Mouse (Mus musculus): ENCODE measurements around the gene Saxo1. TPM values are rescaled to one million over a fixed set of nuclear protein-coding genes. Genes with fewer than 3 reads are reported as not detected.

Saxo1 gene
- polyA plus RNA-seq (2015; fragmentation: Nextera tagmentation; extraction: Ambion mirVana) = not detected in 2 replicates

GRCm38 (mm10) chr4:86558228-86558627 lies at the start of gene Saxo1:
Gene Saxo1, minus strand, starts transcription at chr4:86558328.
- Histone ChIP-seq H3K9me3 (no peaks in the 10 kb centered on the region), H3K36me3 (no peaks in the 10 kb centered on the region), H3K4me3 (no peak within 1 kb of the TSS), H3K9ac (no peak within 1 kb of the TSS), H3K27me3 (no peaks in the 10 kb centered on the region), H3K4me2 (no peak within 1 kb of the TSS), H3K4me1 (no peaks in the 10 kb centered on the region), H3K27ac (no peak within 1 kb of the TSS)
- no peak for ATAC-seq (ENCODE audit: borderline replicate concordance, extremely low read depth, low FRiP score, low TSS enrichment)
- WGBS = 92% methylated on average over 7 of the region's 7 CpGs

GRCm38 (mm10) chr4:86591304-86591703 lies 33.2 kb upstream of the Saxo1 start:
- Histone ChIP-seq H3K9ac (no peak overlapping the region), H3K27me3 (no peaks in the 10 kb centered on the region), H3K4me2 (no peak overlapping the region), H3K4me3 (no peak overlapping the region), H3K4me1 (no peaks in the 10 kb centered on the region), H3K27ac (no peak overlapping the region), H3K36me3 (peaks cover 45% of the 10 kb centered on the region), H3K9me3 (no peaks in the 10 kb centered on the region)
- ATAC-seq (ENCODE audit: borderline replicate concordance, extremely low read depth, low FRiP score, low TSS enrichment) = no peak
- 94% methylated on average over 2 of the region's 2 CpGs for WGBS

- Histone ChIP-seq H3K27ac (no peak overlapping the region), H3K4me3 (no peak overlapping the region), H3K9ac (no peak overlapping the region), H3K9me3 (no peaks in the 10 kb centered on the region), H3K4me2 (no peak overlapping the region), H3K4me1 (no peaks in the 10 kb centered on the region), H3K36me3 (peaks cover 61% of the 10 kb centered on the region), H3K27me3 (no peaks in the 10 kb centered on the region)
- no peak for ATAC-seq (ENCODE audit: borderline replicate concordance, extremely low read depth, low FRiP score, low TSS enrichment)
- WGBS = 88% methylated on average over 3 of the region's 3 CpGs
Measured at GRCm38 (mm10) chr4:86588236-86588635, 30.1 kb upstream of the Saxo1 start.

DNA sequence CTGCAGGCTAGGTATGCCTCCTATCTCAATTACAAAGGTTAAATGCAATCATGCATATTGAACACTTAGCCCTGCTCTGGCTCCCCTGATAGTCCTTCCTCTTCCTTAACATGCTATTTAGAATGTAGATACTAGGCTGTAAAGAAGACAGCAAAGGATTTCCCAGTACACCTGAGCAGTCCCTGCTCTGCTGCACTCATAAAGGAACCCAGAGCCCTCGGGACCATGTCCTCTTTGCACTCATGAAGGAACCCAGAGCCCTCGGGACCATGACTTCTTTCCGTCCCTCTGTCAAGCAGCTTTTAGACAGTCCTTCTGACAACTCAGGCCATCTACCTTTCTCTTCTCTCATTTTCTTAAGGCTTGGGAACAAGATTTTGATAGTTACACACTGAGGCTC lies 22.5 kb upstream of the Saxo1 start:
- ATAC-seq (ENCODE audit: borderline replicate concordance, extremely low read depth, low FRiP score, low TSS enrichment) = no peak
- Histone ChIP-seq H3K36me3 (peaks cover 37% of the 10 kb centered on the region), H3K9ac (no peak overlapping the region)

DNA sequence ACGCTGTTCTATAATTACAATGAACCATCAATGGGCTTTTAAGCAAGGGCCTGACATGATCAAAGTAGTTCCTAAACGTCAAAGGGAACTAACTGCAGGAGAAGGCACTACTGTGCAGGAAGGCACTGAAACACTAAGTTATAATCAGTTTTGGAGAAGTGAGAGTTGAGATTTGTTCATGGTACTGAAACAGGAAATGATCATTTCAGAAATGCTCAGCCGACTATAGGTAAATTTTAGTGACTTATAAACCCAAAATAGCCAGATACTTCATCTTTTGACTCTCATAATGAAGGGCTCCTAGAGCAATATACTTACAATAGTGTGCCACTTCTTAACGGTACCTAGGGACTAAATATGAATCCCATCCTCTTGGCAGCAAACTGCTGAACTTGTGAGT lies 21.9 kb upstream of the Saxo1 start:
- no peaks in the 10 kb centered on the region for H3K27me3 ChIP-seq
- 62% methylated on average over 4 of the region's 4 CpGs for WGBS
- H3K4me2 ChIP-seq = no peak overlapping the region
- peaks cover 32% of the 10 kb centered on the region for H3K36me3 ChIP-seq
- H3K27ac ChIP-seq = no peak overlapping the region
- no peak overlapping the region for H3K4me3 ChIP-seq
- no peak overlapping the region for H3K9ac ChIP-seq
- peaks cover 22% of the 10 kb centered on the region for H3K4me1 ChIP-seq
- no peaks in the 10 kb centered on the region for H3K9me3 ChIP-seq
- no peak for ATAC-seq (ENCODE audit: borderline replicate concordance, extremely low read depth, low FRiP score, low TSS enrichment)

More for the DNA sequence above, 22.5 kb upstream of the Saxo1 start:
- H3K9me3 ChIP-seq = no peaks in the 10 kb centered on the region
- no peak overlapping the region for H3K4me2 ChIP-seq
- 86% methylated on average over 3 of the region's 3 CpGs for WGBS
- H3K4me1 ChIP-seq = peaks cover 22% of the 10 kb centered on the region
- no peaks in the 10 kb centered on the region for H3K27me3 ChIP-seq
- H3K4me3 ChIP-seq = no peak overlapping the region
- H3K27ac ChIP-seq = no peak overlapping the region

DNA sequence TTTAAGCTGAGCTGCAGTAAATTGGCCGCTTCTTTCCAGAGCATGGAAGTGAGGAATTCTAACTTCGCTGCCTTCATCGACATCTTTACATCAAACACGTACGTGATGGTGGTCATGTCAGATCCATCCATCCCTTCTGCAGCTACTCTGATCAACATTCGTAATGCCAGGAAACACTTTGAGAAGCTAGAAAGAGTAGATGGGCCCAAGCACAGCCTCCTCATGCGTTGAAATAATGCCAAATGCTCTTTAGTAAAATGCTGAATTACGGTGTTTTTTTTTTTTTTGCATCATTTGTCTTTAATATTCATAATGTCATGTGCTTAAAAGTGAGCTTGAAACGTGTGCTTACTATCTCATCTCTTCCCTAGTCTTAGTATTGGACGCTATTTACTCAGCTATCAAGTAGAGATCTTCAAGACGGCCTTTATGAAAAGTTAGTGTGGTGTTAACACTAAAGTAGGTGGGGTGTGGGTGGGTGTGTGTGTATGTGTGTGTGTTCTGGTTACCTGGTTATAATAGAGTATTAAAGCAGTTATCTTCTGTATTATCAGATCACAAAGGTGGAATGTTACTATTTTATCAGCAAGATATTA lies 18.6 kb upstream of the Saxo1 start:
- H3K27ac ChIP-seq = peak overlapping the region; percentile 97
- H3K36me3 ChIP-seq = peaks cover 9% of the 10 kb centered on the region; the same call in 1 of the 2 replicates
- no peaks in the 10 kb centered on the region for H3K9me3 ChIP-seq
- no peak for ATAC-seq (ENCODE audit: borderline replicate concordance, extremely low read depth, low FRiP score, low TSS enrichment)
- 3% methylated on average over 11 of the region's 11 CpGs for WGBS
- H3K9ac ChIP-seq = peak overlapping the region; percentile 82
- no peaks in the 10 kb centered on the region for H3K27me3 ChIP-seq
- peaks cover 22% of the 10 kb centered on the region for H3K4me1 ChIP-seq
- H3K4me2 ChIP-seq = peak overlapping the region; percentile 75
- H3K4me3 ChIP-seq = peak overlapping the region; percentile 72

- peak overlapping the region; percentile 97 for H3K27ac ChIP-seq
- no peaks in the 10 kb centered on the region for H3K9me3 ChIP-seq
- H3K9ac ChIP-seq = peak overlapping the region; percentile 82
- peaks cover 22% of the 10 kb centered on the region for H3K4me1 ChIP-seq
- ATAC-seq (ENCODE audit: borderline replicate concordance, extremely low read depth, low FRiP score, low TSS enrichment) = no peak
- whole genome bisulfite sequencing = under 1% methylated on average over 20 of the region's 20 CpGs
- H3K4me2 ChIP-seq = peak overlapping the region; percentile 75
- H3K36me3 ChIP-seq = peaks cover 9% of the 10 kb centered on the region; the same call in 1 of the 2 replicates
- no peaks in the 10 kb centered on the region for H3K27me3 ChIP-seq
- H3K4me3 ChIP-seq = peak overlapping the region; percentile 72
Measured at GRCm38 (mm10) chr4:86576120-86576541, 18.0 kb upstream of the Saxo1 start.

DNA sequence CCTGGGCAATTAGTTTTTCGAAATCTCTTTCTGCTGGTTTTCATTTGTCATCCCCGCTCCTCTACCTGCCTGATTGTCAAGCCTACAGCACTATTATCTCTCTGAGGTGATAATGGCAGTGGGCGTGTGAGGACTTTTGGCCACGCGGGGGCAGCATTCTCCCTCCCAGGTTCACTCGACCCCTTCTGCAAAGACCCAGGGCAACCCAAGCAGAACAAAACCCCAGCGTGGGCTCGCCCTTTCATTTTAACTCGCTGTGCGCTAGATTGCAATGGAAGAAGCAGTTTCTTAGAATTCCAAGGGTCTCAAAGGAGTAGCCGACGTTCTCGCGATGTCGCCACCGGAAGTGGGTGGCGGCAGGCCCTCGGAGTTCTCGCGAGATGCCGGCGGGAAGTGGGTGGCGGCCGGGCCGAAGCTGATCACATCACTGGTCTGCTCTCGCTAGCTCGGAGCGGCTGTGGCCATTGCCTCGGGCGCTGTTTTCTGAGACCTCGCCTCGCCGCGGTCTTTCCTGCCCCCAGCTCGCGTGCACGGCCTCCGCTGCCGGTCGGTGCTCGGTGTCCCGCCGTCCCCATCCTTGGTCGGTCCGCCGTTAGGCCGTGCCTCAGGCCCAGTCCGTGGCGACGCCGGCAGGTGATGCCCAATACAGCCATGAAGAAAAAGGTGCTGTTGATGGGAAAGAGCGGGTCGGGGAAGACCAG lies 17.3 kb upstream of the Saxo1 start, which contains the start of gene Rraga:
Gene Rraga, plus strand, starts transcription at position 386 of the 701 bp plus-strand sequence.
- peak within 1 kb of the TSS; percentile 75 for H3K4me2 ChIP-seq
- H3K4me3 ChIP-seq = peak within 1 kb of the TSS; percentile 72
- WGBS = under 1% methylated on average over 53 of the region's 53 CpGs
- H3K4me1 ChIP-seq = peaks cover 22% of the 10 kb centered on the region
- H3K27ac ChIP-seq = peak within 1 kb of the TSS; percentile 97
- peaks cover 6% of the 10 kb centered on the region; the same call in 1 of the 2 replicates for H3K36me3 ChIP-seq
- ATAC-seq (ENCODE audit: borderline replicate concordance, extremely low read depth, low FRiP score, low TSS enrichment) = peak; percentile 98
- H3K9me3 ChIP-seq = no peaks in the 10 kb centered on the region
- H3K9ac ChIP-seq = peak within 1 kb of the TSS; percentile 82
- H3K27me3 ChIP-seq = no peaks in the 10 kb centered on the region

- 19% methylated on average over 6 of the region's 6 CpGs for WGBS
- peak overlapping the region; percentile 72 for H3K4me3 ChIP-seq
- H3K36me3 ChIP-seq = peaks cover 5% of the 10 kb centered on the region; the same call in 1 of the 2 replicates
- no peaks in the 10 kb centered on the region for H3K27me3 ChIP-seq
- peak overlapping the region; percentile 97 for H3K27ac ChIP-seq
- H3K4me2 ChIP-seq = peak overlapping the region; percentile 75
- ATAC-seq (ENCODE audit: borderline replicate concordance, extremely low read depth, low FRiP score, low TSS enrichment) = peak; percentile 5; the same call in 1 of the 2 replicates
- no peaks in the 10 kb centered on the region for H3K9me3 ChIP-seq
- peak overlapping the region; percentile 82 for H3K9ac ChIP-seq
- H3K4me1 ChIP-seq = peaks cover 22% of the 10 kb centered on the region
Measured at GRCm38 (mm10) chr4:86574939-86575282, 16.8 kb upstream of the Saxo1 start.

- Histone ChIP-seq H3K27me3 (no peaks in the 10 kb centered on the region), H3K9me3 (no peaks in the 10 kb centered on the region), H3K4me2 (no peak overlapping the region), H3K4me3 (no peak overlapping the region), H3K27ac (no peak overlapping the region), H3K4me1 (no peaks in the 10 kb centered on the region), H3K36me3 (no peaks in the 10 kb centered on the region), H3K9ac (no peak overlapping the region)
- 86% methylated on average over 3 of the region's 3 CpGs for WGBS
- ATAC-seq (ENCODE audit: borderline replicate concordance, extremely low read depth, low FRiP score, low TSS enrichment) = no peak
Measured at GRCm38 (mm10) chr4:86561061-86561460, 2.9 kb upstream of the Saxo1 start.

DNA sequence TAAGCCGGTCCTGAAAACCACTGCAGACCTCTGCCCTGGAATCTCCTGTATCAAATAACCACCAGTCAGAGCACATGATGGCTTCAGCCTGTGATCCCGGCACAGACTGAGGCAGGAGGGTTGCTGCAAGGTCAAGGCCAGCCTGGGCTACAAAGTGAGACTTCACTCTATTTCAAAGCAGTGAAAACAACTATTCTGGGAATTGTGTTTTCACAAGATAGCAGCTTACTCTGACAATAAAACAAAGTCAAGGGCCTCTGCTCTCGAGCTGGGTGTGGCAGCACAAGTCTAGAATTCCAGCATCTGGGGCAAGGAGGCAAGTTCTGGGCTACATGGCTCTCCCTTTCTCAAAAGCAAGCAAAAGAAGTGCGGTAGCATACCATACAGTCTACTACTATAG lies 878 bp upstream of the Saxo1 start:
- Histone ChIP-seq H3K36me3 (no peaks in the 10 kb centered on the region), H3K9ac (no peak overlapping the region), H3K4me3 (no peak overlapping the region), H3K4me2 (no peak overlapping the region), H3K27ac (no peak overlapping the region), H3K4me1 (no peaks in the 10 kb centered on the region), H3K27me3 (no peaks in the 10 kb centered on the region), H3K9me3 (no peaks in the 10 kb centered on the region)
- 57% methylated on average over 4 of the region's 4 CpGs for WGBS
- no peak for ATAC-seq (ENCODE audit: borderline replicate concordance, extremely low read depth, low FRiP score, low TSS enrichment)

DNA sequence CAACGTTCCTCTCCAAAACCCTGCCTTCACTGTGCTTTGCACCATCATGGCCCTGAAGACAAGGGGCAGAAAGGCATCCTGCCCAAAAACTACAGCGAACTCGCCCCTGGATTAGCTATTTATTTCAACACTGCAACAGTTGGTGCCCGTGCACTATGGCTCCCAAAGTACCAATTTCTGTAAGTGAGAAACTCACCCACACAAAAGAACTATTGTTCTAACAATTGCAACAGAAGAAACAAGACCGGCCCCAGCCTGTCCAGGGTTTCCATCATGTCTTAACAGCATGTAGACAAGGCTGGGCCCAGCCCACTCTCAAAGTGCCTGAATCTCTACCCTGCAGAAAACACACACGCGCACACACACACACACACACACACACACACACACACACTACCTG lies 757 bp downstream of the Saxo1 start:
- Histone ChIP-seq H3K4me1 (no peaks in the 10 kb centered on the region), H3K4me2 (no peak overlapping the region), H3K36me3 (no peaks in the 10 kb centered on the region), H3K4me3 (no peak overlapping the region), H3K9ac (no peak overlapping the region), H3K27me3 (no peaks in the 10 kb centered on the region), H3K27ac (no peak overlapping the region), H3K9me3 (no peaks in the 10 kb centered on the region)
- no peak for ATAC-seq (ENCODE audit: borderline replicate concordance, extremely low read depth, low FRiP score, low TSS enrichment)
- 68% methylated on average over 7 of the region's 7 CpGs for WGBS

All from lung, embryonic 15.5 days (tissue).